Mouse (Mus musculus): ENCODE data around the gene Parp4. TPM values are rescaled to one million over a fixed set of nuclear protein-coding genes. Genes with fewer than 3 reads are reported as not detected.

Parp4 gene
- polyA plus RNA-seq, 1 experiment from 2014 or later = 2.8 TPM

- Histone ChIP-seq H3K36me3 (peaks cover 31% of the 10 kb centered on the region; the same call in 1 of the 2 replicates), H3K4me3 (no peak overlapping the region), H3K27ac (no peak overlapping the region), H3K9ac (no peak overlapping the region), H3K9me3 (replicated peaks) (no peaks in the 10 kb centered on the region), H3K4me2 (no peak overlapping the region), H3K27me3 (replicated peaks) (no peaks in the 10 kb centered on the region), H3K4me1 (no peaks in the 10 kb centered on the region)
- 64% methylated on average over 1 of the region's 1 CpGs for WGBS (ENCODE audit: insufficient replicate concordance)
- no peak for ATAC-seq
These were observed 42.1 kb downstream of the Parp4 start for GRCm38 (mm10) chr14:56617470-56617869.

DNA sequence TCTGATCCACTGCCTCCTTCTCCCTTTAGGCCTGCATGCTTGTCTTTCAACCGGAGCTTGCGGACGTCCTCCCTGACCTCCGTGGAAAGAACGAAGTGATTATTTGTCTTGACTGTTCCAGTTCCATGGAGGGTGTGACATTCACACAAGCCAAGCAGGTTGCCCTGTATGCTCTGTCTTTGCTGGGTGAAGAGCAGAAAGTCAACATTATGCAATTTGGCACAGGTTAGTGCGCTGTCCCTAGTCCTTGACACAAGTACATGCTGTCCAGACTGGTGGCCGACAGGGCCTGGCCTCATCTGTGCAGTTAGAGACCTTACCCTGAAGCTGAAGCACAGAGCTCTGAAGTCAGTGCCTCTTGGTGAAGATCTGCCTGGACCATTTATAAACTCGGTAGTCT lies 45.0 kb downstream of the Parp4 start:
- Histone ChIP-seq H3K4me1 (no peaks in the 10 kb centered on the region), H3K27me3 (replicated peaks) (no peaks in the 10 kb centered on the region), H3K9me3 (replicated peaks) (no peaks in the 10 kb centered on the region), H3K9ac (no peak overlapping the region), H3K27ac (no peak overlapping the region), H3K36me3 (peaks cover 18% of the 10 kb centered on the region), H3K4me2 (no peak overlapping the region), H3K4me3 (no peak overlapping the region)
- 81% methylated on average over 8 of the region's 8 CpGs for WGBS (ENCODE audit: insufficient replicate concordance)
- peak; percentile 37; the same call in 1 of the 2 replicates for ATAC-seq

GRCm38 (mm10) chr14:56626202-56626601 lies 50.8 kb downstream of the Parp4 start:
- H3K4me2 ChIP-seq = no peak overlapping the region
- H3K9me3 ChIP-seq (replicated peaks) = no peaks in the 10 kb centered on the region
- H3K9ac ChIP-seq = no peak overlapping the region
- WGBS (ENCODE audit: insufficient replicate concordance) = 78% methylated on average over 4 of the region's 4 CpGs
- no peak overlapping the region for H3K27ac ChIP-seq
- H3K4me3 ChIP-seq = no peak overlapping the region
- H3K4me1 ChIP-seq = no peaks in the 10 kb centered on the region
- no peaks in the 10 kb centered on the region for H3K27me3 ChIP-seq (replicated peaks)
- no peak for ATAC-seq
- peaks cover 23% of the 10 kb centered on the region for H3K36me3 ChIP-seq

DNA sequence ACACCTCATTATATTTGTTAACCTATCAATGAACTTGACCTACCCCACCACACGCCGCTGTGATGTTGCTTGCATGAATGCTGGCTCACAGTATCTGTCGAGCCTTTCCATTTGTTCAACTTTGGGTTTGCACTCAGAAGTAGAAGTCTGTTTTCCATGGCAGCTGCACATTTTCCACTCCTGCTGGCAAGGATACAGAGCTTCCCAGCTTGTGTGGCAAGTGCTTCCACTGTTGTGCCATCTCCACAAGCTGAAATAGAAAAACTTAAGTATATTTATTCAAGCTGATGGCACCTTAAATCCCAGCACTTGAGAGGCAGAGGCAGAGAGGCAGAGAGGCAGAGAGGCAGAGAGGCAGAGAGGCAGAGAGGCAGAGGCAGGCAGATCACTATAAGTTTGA lies 52.9 kb downstream of the Parp4 start:
- H3K4me1 ChIP-seq = no peaks in the 10 kb centered on the region
- H3K4me3 ChIP-seq = no peak overlapping the region
- H3K4me2 ChIP-seq = no peak overlapping the region
- ATAC-seq = no peak
- no peak overlapping the region for H3K27ac ChIP-seq
- no peaks in the 10 kb centered on the region for H3K9me3 ChIP-seq (replicated peaks)
- peaks cover 20% of the 10 kb centered on the region for H3K36me3 ChIP-seq
- WGBS (ENCODE audit: insufficient replicate concordance) = 78% methylated on average over 3 of the region's 3 CpGs
- H3K27me3 ChIP-seq (replicated peaks) = no peaks in the 10 kb centered on the region
- no peak overlapping the region for H3K9ac ChIP-seq

GRCm38 (mm10) chr14:56631109-56631508 lies 55.7 kb downstream of the Parp4 start:
- Histone ChIP-seq H3K4me3 (no peak overlapping the region), H3K4me1 (no peaks in the 10 kb centered on the region), H3K9ac (no peak overlapping the region), H3K36me3 (peaks cover 29% of the 10 kb centered on the region), H3K4me2 (no peak overlapping the region), H3K27ac (no peak overlapping the region), H3K27me3 (replicated peaks) (no peaks in the 10 kb centered on the region), H3K9me3 (replicated peaks) (no peaks in the 10 kb centered on the region)
- ATAC-seq = no peak
- 70% methylated on average over 2 of the region's 2 CpGs for WGBS (ENCODE audit: insufficient replicate concordance)

GRCm38 (mm10) chr14:56647206-56647605 lies 71.8 kb downstream of the Parp4 start:
- Histone ChIP-seq H3K27me3 (replicated peaks) (no peaks in the 10 kb centered on the region), H3K4me3 (no peak overlapping the region), H3K9me3 (replicated peaks) (no peaks in the 10 kb centered on the region), H3K36me3 (no peaks in the 10 kb centered on the region), H3K9ac (no peak overlapping the region), H3K4me1 (no peaks in the 10 kb centered on the region), H3K4me2 (no peak overlapping the region), H3K27ac (no peak overlapping the region)
- WGBS (ENCODE audit: insufficient replicate concordance) = 65% methylated on average over 7 of the region's 7 CpGs
- ATAC-seq = no peak

- Histone ChIP-seq H3K4me1 (no peaks in the 10 kb centered on the region), H3K4me3 (no peak overlapping the region), H3K36me3 (peaks cover 14% of the 10 kb centered on the region), H3K27ac (no peak overlapping the region), H3K9ac (no peak overlapping the region), H3K9me3 (replicated peaks) (no peaks in the 10 kb centered on the region), H3K27me3 (replicated peaks) (no peaks in the 10 kb centered on the region), H3K4me2 (no peak overlapping the region)
- ATAC-seq = no peak
These were observed 74.0 kb downstream of the Parp4 start for GRCm38 (mm10) chr14:56649448-56649847.

- peaks cover 25% of the 10 kb centered on the region for H3K4me1 ChIP-seq
- no peak overlapping the region for H3K4me2 ChIP-seq
- no peaks in the 10 kb centered on the region for H3K36me3 ChIP-seq
- no peak for ATAC-seq
- no peaks in the 10 kb centered on the region for H3K9me3 ChIP-seq (replicated peaks)
- 71% methylated on average over 5 of the region's 5 CpGs for WGBS (ENCODE audit: insufficient replicate concordance)
- no peak overlapping the region for H3K27ac ChIP-seq
- no peak overlapping the region for H3K4me3 ChIP-seq
- H3K9ac ChIP-seq = no peak overlapping the region
- no peaks in the 10 kb centered on the region for H3K27me3 ChIP-seq (replicated peaks)
These were observed 90.2 kb downstream of the Parp4 start for GRCm38 (mm10) chr14:56665651-56666050.

- Histone ChIP-seq H3K27ac (no peak overlapping the region), H3K36me3 (no peaks in the 10 kb centered on the region), H3K9ac (0 out of 2 replicates have a peak overlapping the region, but pooled peaks have one; percentile 77), H3K27me3 (replicated peaks) (no peaks in the 10 kb centered on the region), H3K4me1 (peaks cover 28% of the 10 kb centered on the region), H3K4me3 (peak overlapping the region; percentile 93; the same call in 1 of the 2 replicates), H3K9me3 (replicated peaks) (no peaks in the 10 kb centered on the region), H3K4me2 (peak overlapping the region; percentile 91)
- 74% methylated on average over 3 of the region's 3 CpGs for WGBS (ENCODE audit: insufficient replicate concordance)
- ATAC-seq = no peak
These were observed 91.5 kb downstream of the Parp4 start for GRCm38 (mm10) chr14:56666909-56667308.

- ATAC-seq = peak; percentile 100
- under 1% methylated on average over 70 of the region's 70 CpGs for WGBS (ENCODE audit: insufficient replicate concordance)
- Histone ChIP-seq H3K9ac (peak within 1 kb of the TSS; percentile 92), H3K4me1 (peaks cover 28% of the 10 kb centered on the region), H3K36me3 (peaks cover 12% of the 10 kb centered on the region), H3K4me3 (peak within 1 kb of the TSS; percentile 93), H3K4me2 (peak within 1 kb of the TSS; percentile 91), H3K27ac (peak within 1 kb of the TSS; percentile 93), H3K27me3 (replicated peaks) (no peaks in the 10 kb centered on the region), H3K9me3 (replicated peaks) (no peaks in the 10 kb centered on the region)
These were observed 92.8 kb downstream of the Parp4 start, which contains the start of gene Mphosph8 for GRCm38 (mm10) chr14:56667969-56668802. Mphosph8 (plus strand) TSS chr14:56668248.

- WGBS (ENCODE audit: insufficient replicate concordance) = 2% methylated on average over 13 of the region's 13 CpGs
- peak overlapping the region; percentile 92 for H3K9ac ChIP-seq
- H3K4me1 ChIP-seq = peaks cover 28% of the 10 kb centered on the region
- no peaks in the 10 kb centered on the region for H3K27me3 ChIP-seq (replicated peaks)
- no peaks in the 10 kb centered on the region for H3K9me3 ChIP-seq (replicated peaks)
- peak overlapping the region; percentile 91 for H3K4me2 ChIP-seq
- H3K36me3 ChIP-seq = peaks cover 18% of the 10 kb centered on the region
- H3K27ac ChIP-seq = peak overlapping the region; percentile 93
- no peak for ATAC-seq
- H3K4me3 ChIP-seq = peak overlapping the region; percentile 93
These were observed 93.7 kb downstream of the Parp4 start for GRCm38 (mm10) chr14:56669046-56669620.

- Histone ChIP-seq H3K36me3 (peaks cover 90% of the 10 kb centered on the region), H3K4me2 (no peak overlapping the region), H3K9me3 (replicated peaks) (no peaks in the 10 kb centered on the region), H3K27ac (no peak overlapping the region), H3K9ac (no peak overlapping the region), H3K27me3 (replicated peaks) (no peaks in the 10 kb centered on the region), H3K4me1 (no peaks in the 10 kb centered on the region), H3K4me3 (no peak overlapping the region)
- WGBS (ENCODE audit: insufficient replicate concordance) = 49% methylated on average over 1 of the region's 1 CpGs
- no peak for ATAC-seq
These were observed 110.0 kb downstream of the Parp4 start for GRCm38 (mm10) chr14:56685426-56685825.
